Mouse (Mus musculus): ENCODE data around the gene Ubr4. TPM values are rescaled to one million over a fixed set of nuclear protein-coding genes. Genes with fewer than 3 reads are reported as not detected.
"Not testable (repeated sequence)": the region's sequence is repeated elsewhere in the genome, so short reads cannot be mapped to it uniquely, and the experiment has no call there.

Gene Ubr4
- total RNA-seq, 2 experiments from 2014 or later, result 154 to 171 TPM

GRCm38 (mm10) chr4:139530248-139530647, 177.8 kb downstream of the Ubr4 start, which contains the start of gene Iffo2:
Gene Iffo2, plus strand, starts transcription at chr4:139530548.
- DNase-seq (ENCODE audit: low spot score in 2 of 2), result not testable (repeated sequence)

GRCm38 (mm10) chr4:139532081-139532480, 179.7 kb downstream of the Ubr4 start:
- DNase-seq (ENCODE audit: low spot score in 2 of 2), result no peak

DNA sequence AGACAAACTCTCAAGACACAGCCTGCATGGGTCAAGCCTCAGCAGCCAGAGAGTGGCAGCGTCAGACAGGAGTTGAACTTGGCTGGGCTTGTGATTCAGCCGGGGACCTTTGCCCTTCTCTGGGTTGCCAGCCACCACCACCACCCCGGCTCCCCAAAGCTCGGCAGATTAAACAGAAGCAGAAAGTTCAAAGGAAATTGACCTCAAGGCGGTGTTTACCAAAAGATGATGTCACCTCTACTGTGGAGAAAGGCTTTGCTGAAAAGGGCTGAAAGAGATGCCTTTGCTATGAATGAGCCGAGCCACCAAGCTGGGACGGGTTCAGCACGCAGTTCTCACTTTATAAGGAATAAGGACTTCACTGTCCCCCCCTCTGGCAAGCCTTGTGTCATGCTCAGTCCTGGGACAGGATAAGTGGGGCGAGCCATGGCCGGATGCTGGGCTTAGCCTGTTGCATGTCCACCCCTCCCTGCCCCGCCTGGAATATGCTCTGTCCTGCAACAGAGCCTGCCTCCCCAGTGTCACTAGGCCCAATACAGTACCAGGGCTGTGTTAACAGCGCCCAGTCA, 182.8 kb downstream of the Ubr4 start:
- DNase-seq (ENCODE audit: low spot score in 2 of 2), result no peak

DNA sequence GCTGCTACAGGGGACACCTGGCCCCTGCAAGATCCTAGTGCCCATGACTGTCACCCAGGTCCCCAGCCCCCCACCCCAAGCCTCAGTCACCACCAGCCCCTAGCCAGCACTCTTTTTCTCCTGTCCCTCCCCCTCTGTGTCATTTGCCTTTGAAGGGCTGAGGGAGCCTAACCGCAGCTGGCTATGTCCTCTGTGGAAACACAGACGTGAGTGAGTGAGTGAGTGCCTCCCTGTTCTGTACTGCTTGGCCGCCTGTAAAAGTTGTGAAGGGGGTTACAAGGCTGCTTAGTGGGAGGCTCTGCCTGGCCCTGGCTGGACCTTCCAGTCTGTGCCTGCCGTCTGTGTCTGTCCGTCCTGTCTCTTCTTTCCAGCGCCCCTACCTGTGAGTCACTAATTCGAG, 183.3 kb downstream of the Ubr4 start:
- DNase-seq (ENCODE audit: low spot score in 2 of 2), result no peak

GRCm38 (mm10) chr4:139536706-139537105, 184.3 kb downstream of the Ubr4 start:
- DNase-seq (ENCODE audit: low spot score in 2 of 2), result peak in 1 of 2 experiments; percentile 32

Small RNA genes lying within 50 kb of the gene (microRNA-seq; reads per million reads assigned to microRNA genes)
- gene Gm24245 (0 reads per million in 2 experiments), gene Gm25732 (0.23 to 2.3 reads per million in 2 experiments)

Other genes with a start within 250 kb of the Ubr4 start
- 100 to 1,000 TPM; 212 to 218 TPM for gene Minos1, start 221.5 kb upstream of the Ubr4 start, total RNA-seq (2021)
- gene Capzb, start 159.7 kb upstream of the Ubr4 start, total RNA-seq (2021), result 100 to 1,000 TPM; 406 to 431 TPM
- 10 to 100 TPM; 11.9 to 16.8 TPM for gene Pqlc2, start 41.9 kb upstream of the Ubr4 start, total RNA-seq (2021)
- gene Akr7a5, start 41.9 kb upstream of the Ubr4 start, total RNA-seq (2021), result 10 to 100 TPM; 28.2 to 29.7 TPM
- 10 to 100 TPM; 45.7 to 48.2 TPM for gene Mrto4, start within 50 bp of the Ubr4 start, total RNA-seq (2021)
- gene Emc1, start within 50 bp of the Ubr4 start, total RNA-seq (2021), result 10 to 100 TPM; 83.6 to 88.6 TPM
- gene Iffo2, start 177.9 kb downstream of the Ubr4 start, total RNA-seq (2021), result 10 to 100 TPM; 17.5 to 17.8 TPM